Mouse (Mus musculus) adrenal gland, postnatal 4 days (tissue): ENCODE results near the gene Gp1ba. TPM values are rescaled to one million over a fixed set of nuclear protein-coding genes. Genes with fewer than 3 reads are reported as not detected.

Experiments
- DNase-seq, 2 experiments: peaks; one replicate each; pipeline ENCODE4 v3.0.0; 2021 to 2022; ENCODE audit warnings: low spot score in 2 of 2, mixed read lengths in 2 of 2
- total RNA-seq, 2 experiments: library from RNA; stranded (reverse); gene quantifications; 2 replicates each; pipeline ENCODE4 v1.2.3; 2021

The Gp1ba gene
- total RNA-seq, 2 experiments from 2014 or later = 0.28 to 1.2 TPM

DNA sequence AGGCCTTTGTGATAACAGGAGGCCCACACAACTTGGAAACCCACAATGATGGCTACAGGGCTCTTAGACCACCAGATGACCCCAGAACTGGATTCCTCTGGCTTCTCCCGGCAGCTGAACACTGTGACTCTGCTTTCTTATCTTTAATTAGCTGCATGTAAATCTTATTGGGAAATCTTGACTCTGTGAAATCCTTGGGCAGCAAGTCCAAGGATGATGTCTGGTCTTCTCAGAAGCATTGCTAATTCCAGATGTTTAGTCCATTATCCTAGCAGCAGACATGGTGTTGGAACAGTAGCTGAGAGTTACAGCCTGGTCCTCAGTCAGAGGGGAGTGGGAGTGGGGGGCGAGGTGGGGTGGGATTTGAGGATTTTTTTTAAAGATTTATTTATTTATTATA, 10.5 kb upstream of the Gp1ba start:
- DNase-seq = no peak

DNA sequence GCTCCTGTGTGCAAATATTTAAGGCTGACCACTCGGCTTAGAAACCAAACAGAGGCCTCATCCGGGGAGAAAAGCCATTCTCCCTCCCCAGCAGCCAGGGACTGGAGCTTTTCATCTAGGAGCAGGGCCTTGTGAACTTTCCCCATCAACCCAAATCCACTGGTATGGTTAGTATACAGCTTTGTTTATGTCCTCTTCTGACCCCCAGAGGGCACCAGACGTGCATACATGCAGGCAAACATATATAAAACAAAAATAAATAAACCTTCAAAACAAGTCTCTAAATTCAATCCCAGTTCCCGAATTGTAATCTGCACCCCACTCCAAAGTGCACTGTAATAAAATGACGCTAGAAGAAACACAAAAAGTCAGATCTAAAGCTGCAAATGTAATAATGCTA, 9.4 kb upstream of the Gp1ba start:
- no peak for DNase-seq

GRCm38 (mm10) chr11:70630129-70630528, 8.8 kb upstream of the Gp1ba start:
- DNase-seq = no peak

- DNase-seq = no peak
Observed at GRCm38 (mm10) chr11:70635601-70636000, 3.3 kb upstream of the Gp1ba start.

GRCm38 (mm10) chr11:70637764-70638163, 1.2 kb upstream of the Gp1ba start:
- no peak for DNase-seq

DNA sequence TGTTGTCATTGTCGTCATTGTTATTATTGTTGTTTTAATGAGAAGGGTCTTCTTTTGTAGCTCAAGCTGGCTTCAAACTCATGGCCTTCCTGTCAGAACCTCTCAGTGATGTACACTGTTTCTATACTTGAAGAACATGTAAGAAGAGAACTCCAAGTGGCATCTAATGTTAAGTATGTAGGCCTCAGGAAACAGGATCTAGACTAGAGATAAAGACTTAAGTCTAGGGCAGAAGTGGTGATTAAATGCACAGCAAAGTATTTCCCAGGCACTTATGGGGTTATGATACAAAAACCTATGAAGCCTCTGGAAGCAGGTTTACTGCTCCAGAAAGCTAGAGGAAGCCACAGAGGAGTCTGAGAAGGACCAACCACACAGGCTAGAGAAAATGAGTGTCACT, 629 bp upstream of the Gp1ba start:
- no peak for DNase-seq

- DNase-seq = no peak
Observed at GRCm38 (mm10) chr11:70639976-70640375, 1.1 kb downstream of the Gp1ba start.

DNA sequence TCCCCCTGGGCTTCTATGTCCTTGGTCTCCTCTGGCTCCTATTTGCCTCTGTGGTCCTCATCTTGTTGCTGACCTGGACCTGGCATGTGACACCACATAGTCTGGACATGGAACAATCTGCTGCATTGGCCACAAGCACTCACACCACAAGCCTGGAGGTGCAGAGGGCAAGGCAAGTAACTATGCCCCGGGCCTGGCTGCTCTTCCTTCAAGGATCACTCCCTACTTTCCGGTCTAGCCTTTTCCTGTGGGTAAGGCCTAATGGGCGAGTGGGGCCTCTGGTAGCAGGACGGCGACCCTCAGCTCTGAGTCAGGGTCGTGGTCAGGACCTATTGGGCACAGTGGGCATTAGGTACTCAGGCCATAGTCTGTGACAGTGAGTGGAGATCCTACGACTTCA, 2.3 kb downstream of the Gp1ba start:
- DNase-seq = no peak

GRCm38 (mm10) chr11:70643051-70643450, 4.1 kb downstream of the Gp1ba start:
- no peak for DNase-seq

DNA sequence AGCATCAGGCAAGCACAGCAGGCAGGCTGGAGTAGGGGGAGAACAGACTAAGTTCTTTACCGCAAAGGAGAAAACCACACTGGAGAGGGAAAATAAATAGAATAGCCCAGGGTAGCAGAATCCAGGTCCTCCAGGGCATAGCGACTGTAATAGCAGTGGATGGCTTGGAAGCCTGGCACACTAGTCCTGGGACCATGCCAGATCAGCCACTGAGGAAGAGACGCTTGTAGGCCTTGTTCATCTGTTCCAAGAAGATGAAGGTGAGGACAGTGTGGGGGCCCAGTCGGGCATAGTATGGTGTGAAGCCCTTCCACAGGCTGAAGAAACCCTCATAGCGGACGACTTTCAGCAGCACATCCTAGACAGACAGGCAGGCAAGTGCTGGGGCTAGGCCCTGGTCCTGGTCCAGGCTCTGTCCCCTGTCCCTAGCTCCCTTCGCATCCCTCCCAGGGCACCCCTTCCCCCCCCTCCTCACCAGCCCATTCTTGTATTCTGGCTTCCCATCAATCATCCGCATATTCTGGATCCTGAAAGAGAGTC, 5.7 kb downstream of the Gp1ba start:
- DNase-seq = no peak

DNA sequence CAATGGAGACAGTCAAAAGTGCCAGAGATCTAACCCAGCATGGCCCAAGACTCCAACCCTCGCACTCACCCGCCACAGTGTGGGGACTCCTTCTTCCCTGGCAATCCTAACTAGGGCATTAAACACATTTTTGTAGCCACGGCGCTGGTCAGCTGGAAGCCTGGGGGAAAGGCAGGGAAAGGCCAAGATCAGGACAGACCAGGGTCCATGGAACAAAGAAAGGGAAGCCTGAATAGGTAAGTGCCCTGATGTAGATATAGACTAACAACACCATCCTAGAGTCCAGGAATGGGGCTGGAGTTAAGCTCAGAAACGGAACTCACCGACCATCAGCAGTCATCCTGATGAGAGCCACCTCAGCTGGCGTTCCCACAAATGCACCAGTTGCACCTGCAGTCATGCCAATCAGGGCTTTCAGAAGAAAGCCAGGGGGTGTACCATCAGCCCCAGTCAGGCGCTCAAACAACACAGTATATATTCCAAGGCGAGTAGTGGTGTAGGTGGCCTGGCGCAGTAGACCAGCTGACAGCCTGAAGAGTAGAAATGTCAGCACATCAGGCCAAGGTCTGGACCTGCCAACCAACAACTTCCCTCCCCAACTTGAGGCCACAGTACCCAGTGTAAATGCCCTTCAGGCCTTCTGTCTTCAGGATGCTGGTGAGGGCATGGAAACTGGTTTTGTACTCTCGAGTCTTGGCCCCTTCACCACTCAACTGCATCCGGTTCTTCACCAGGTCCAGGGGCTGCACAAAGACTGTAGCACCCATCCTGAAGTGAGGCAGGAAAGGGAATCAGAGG, 6.7 kb downstream of the Gp1ba start:
- no peak for DNase-seq

DNA sequence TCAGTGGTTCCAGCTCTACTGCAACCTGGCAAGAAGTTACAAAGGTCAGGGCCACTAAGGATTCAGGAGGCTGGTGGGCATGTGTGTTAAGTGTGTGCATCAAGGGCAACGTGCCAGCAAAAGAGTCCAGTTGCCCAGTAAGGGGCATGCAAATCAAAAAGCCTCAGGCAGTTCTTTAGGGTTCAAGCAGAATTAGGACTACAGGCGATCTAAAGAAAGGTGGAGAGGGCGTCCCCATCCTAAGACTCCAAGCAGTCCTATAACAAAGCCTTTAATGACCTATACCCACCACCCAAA, 7.3 kb downstream of the Gp1ba start:
- no peak for DNase-seq

GRCm38 (mm10) chr11:70646691-70647650, 8.0 kb downstream of the Gp1ba start, which contains the start of the genes Rnf167 and Slc25a11:
Gene Rnf167 (plus strand): TSS chr11:70647235.
Gene Slc25a11 (minus strand): TSS chr11:70647479.
- peak; percentile 78 to 90 for DNase-seq

GRCm38 (mm10) chr11:70647716-70648420, 8.9 kb downstream of the Gp1ba start:
- no peak for DNase-seq

- no peak for DNase-seq
Observed at GRCm38 (mm10) chr11:70648512-70648911, 9.6 kb downstream of the Gp1ba start.

GRCm38 (mm10) chr11:70649185-70649734, 10.3 kb downstream of the Gp1ba start:
- DNase-seq = no peak

GRCm38 (mm10) chr11:70650322-70651175, 11.6 kb downstream of the Gp1ba start:
- peak in 1 of 2 experiments; percentile 2 for DNase-seq

DNA sequence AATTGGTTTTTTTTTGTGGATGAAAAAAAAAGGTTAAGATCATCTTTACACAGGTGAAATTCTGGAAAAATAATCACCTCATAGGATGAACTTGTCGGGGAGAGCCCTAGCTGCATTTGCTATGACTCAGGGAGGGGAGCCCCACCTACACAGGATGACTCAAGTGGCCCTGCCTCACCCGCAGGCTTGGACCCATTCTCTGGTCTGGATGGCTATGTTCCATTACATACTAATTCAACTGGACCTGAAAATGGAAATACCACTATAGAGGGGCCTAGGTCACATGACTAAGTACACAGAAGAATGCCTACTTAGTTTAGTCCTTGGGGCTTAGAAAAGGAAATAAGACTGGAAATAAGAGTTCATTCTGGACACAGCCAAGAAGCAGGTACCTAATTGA, 12.5 kb downstream of the Gp1ba start:
- no peak for DNase-seq

GRCm38 (mm10) chr11:70652029-70652883, 13.3 kb downstream of the Gp1ba start:
- no peak for DNase-seq
